Mouse (Mus musculus) limb, embryonic 14.5 days (tissue): ENCODE measurements around the gene Bcr. TPM values are rescaled to one million over a fixed set of nuclear protein-coding genes. Genes with fewer than 3 reads are reported as not detected.

ENCODE experiments used
- ATAC-seq: fragments of 200-750 bp; cut with Nextera tagmentation; 2 replicates; pipeline ENCODE4 v1.8.0; 2017; ENCODE audit warnings: low read depth, moderate number of reproducible peaks, moderate TSS enrichment; ENCODE audit not compliant: low FRiP score
- DNase-seq: peaks from one replicate; pipeline ENCODE4 v3.0.0-alpha.2; 2015; ENCODE audit warnings: low spot score
- H3K27ac ChIP-seq: fragments of 300-500 bp; sonication (generic); replicated peaks from 2 replicates; pipeline ENCODE4 v1.5.1; 2014; ENCODE audit warnings: low read depth, mild to moderate bottlenecking, low read length, moderate library complexity, mixed read lengths
- H3K27me3 ChIP-seq: fragments of 300-500 bp; sonication (generic); 2 replicates; pipeline ENCODE4 v1.6.1; 2014; ENCODE audit warnings: low read length, mixed read lengths; ENCODE audit not compliant: control insufficient read depth, insufficient read depth
- H3K36me3 ChIP-seq: fragments of 300-500 bp; sonication (generic); 2 replicates; pipeline ENCODE4 v1.6.1; 2014; ENCODE audit warnings: mild to moderate bottlenecking, low read length, moderate library complexity, mixed read lengths; ENCODE audit not compliant: control insufficient read depth, insufficient read depth
- H3K4me1 ChIP-seq: fragments of 300-500 bp; sonication (generic); 2 replicates; pipeline ENCODE4 v1.6.1; 2014; ENCODE audit warnings: antibody characterized with exemption, low read length, mixed read lengths; ENCODE audit not compliant: control insufficient read depth, insufficient read depth
- H3K4me2 ChIP-seq: fragments of 300-500 bp; sonication (generic); replicated peaks from 2 replicates; pipeline ENCODE4 v1.6.1; 2014; ENCODE audit warnings: low read depth, mild to moderate bottlenecking, low read length, moderate library complexity; ENCODE audit not compliant: severe bottlenecking
- H3K4me3 ChIP-seq: fragments of 300-500 bp; sonication (generic); replicated peaks from 2 replicates; pipeline ENCODE4 v1.5.1; 2014; ENCODE audit warnings: low read length
- H3K9ac ChIP-seq: fragments of 300-500 bp; sonication (generic); 2 replicates; pipeline ENCODE4 v1.6.1; 2014; ENCODE audit warnings: mild to moderate bottlenecking, low read depth, low read length, moderate library complexity; ENCODE audit not compliant: severe bottlenecking
- H3K9me3 ChIP-seq: fragments of 300-500 bp; sonication (generic); 2 replicates; pipeline ENCODE4 v1.6.1; 2016; ENCODE audit warnings: low read length; ENCODE audit not compliant: control insufficient read depth
- POLR2A ChIP-seq: fragments of 200-500 bp; IDR thresholded peaks from 2 replicates; pipeline ENCODE4 v1.8.0; 2012; ENCODE audit warnings: inconsistent platforms, mild to moderate bottlenecking, moderate library complexity, borderline replicate concordance; ENCODE audit not compliant: insufficient read depth, insufficient read length; ENCODE audit errors: extremely low read depth
- WGBS: fragments of 180-500 bp; shearing (Covaris S2); extraction: QIAGEN DNeasy Blood & Tissue Kit; methylation state at CpG from one replicate; pipeline ENCODE4 v1.1.7; 2014; 5-methylcytosine and 5-hydroxymethylcytosine counted together
- polyA plus RNA-seq, 2 experiments: library from polyadenylated mRNA; depleted of rRNA in 1 of 2; stranded (reverse) in 1 of 2; unstranded in 1 of 2; fragments of >200 nt; fragmentation: Nextera tagmentation in 1 of 2; extraction: Ambion mirVana in 1 of 2; gene quantifications; 2 replicates each; pipeline versions ENCODE4 v1.2.1 to v1.2.3; 2012 to 2014

The Bcr gene
- polyA plus RNA-seq, 2 experiments = 10.0 to 26.8 TPM

- H3K36me3 ChIP-seq = peaks cover 79% of the 10 kb centered on the region
- DNase-seq = no peak
- H3K4me1 ChIP-seq = no peaks in the 10 kb centered on the region
- no peak for ATAC-seq
- H3K4me2 ChIP-seq = no peak overlapping the region
- H3K9me3 ChIP-seq = no peaks in the 10 kb centered on the region
- WGBS = 87% methylated on average over 10 of the region's 10 CpGs
- H3K4me3 ChIP-seq = no peak overlapping the region
- no peaks in the 10 kb centered on the region for H3K27me3 ChIP-seq
- H3K9ac ChIP-seq = no peak overlapping the region
- no peak for TF ChIP-seq POLR2A
- no peak overlapping the region for H3K27ac ChIP-seq
Measured at GRCm38 (mm10) chr10:75160171-75160900, 99.9 kb downstream of the Bcr start.

GRCm38 (mm10) chr10:75165825-75166481 is 105.6 kb downstream of the Bcr start:
- WGBS = 78% methylated on average over 10 of the region's 10 CpGs
- H3K9ac ChIP-seq = no peak overlapping the region
- H3K27ac ChIP-seq = no peak overlapping the region
- no peaks in the 10 kb centered on the region for H3K27me3 ChIP-seq
- H3K4me2 ChIP-seq = no peak overlapping the region
- no peak overlapping the region for H3K4me3 ChIP-seq
- H3K4me1 ChIP-seq = no peaks in the 10 kb centered on the region
- no peaks in the 10 kb centered on the region for H3K9me3 ChIP-seq
- H3K36me3 ChIP-seq = peaks cover 60% of the 10 kb centered on the region
- no peak for DNase-seq
- TF ChIP-seq POLR2A = no peak
- ATAC-seq = no peak

GRCm38 (mm10) chr10:75166601-75167000 is 106.2 kb downstream of the Bcr start:
- 88% methylated on average over 4 of the region's 4 CpGs for WGBS
- H3K9ac ChIP-seq = no peak overlapping the region
- H3K9me3 ChIP-seq = no peaks in the 10 kb centered on the region
- H3K4me1 ChIP-seq = no peaks in the 10 kb centered on the region
- ATAC-seq (no peak), DNase-seq (no peak)
- H3K27me3 ChIP-seq = no peaks in the 10 kb centered on the region
- TF ChIP-seq POLR2A = no peak
- H3K36me3 ChIP-seq = peaks cover 65% of the 10 kb centered on the region
- no peak overlapping the region for H3K27ac ChIP-seq
- H3K4me3 ChIP-seq = no peak overlapping the region
- H3K4me2 ChIP-seq = no peak overlapping the region

- no peaks in the 10 kb centered on the region for H3K27me3 ChIP-seq
- peaks cover 61% of the 10 kb centered on the region for H3K36me3 ChIP-seq
- DNase-seq (no peak), ATAC-seq (no peak)
- WGBS = 73% methylated on average over 12 of the region's 12 CpGs
- TF ChIP-seq POLR2A = no peak
- no peak overlapping the region for H3K4me2 ChIP-seq
- H3K27ac ChIP-seq = no peak overlapping the region
- no peak overlapping the region for H3K9ac ChIP-seq
- no peak overlapping the region for H3K4me3 ChIP-seq
- no peaks in the 10 kb centered on the region for H3K4me1 ChIP-seq
- no peaks in the 10 kb centered on the region for H3K9me3 ChIP-seq
Measured at GRCm38 (mm10) chr10:75170207-75170850, 109.9 kb downstream of the Bcr start.

- H3K9me3 ChIP-seq = no peaks in the 10 kb centered on the region
- peaks cover 76% of the 10 kb centered on the region for H3K36me3 ChIP-seq
- no peak overlapping the region for H3K4me3 ChIP-seq
- no peaks in the 10 kb centered on the region for H3K27me3 ChIP-seq
- no peak for TF ChIP-seq POLR2A
- no peak overlapping the region for H3K9ac ChIP-seq
- DNase-seq = no peak
- H3K27ac ChIP-seq = no peak overlapping the region; the same call in 1 of the 2 replicates
- ATAC-seq = 0 out of 2 replicates have a peak, but pooled peaks have one; percentile 32
- H3K4me2 ChIP-seq = no peak overlapping the region
- H3K4me1 ChIP-seq = no peaks in the 10 kb centered on the region
- 78% methylated on average over 8 of the region's 8 CpGs for WGBS
Measured at GRCm38 (mm10) chr10:75173056-75173455, 112.7 kb downstream of the Bcr start.
